Mouse (Mus musculus) adrenal gland, postnatal 4 days (tissue): ENCODE results near the gene Gm4297. TPM values are rescaled to one million over a fixed set of nuclear protein-coding genes. Genes with fewer than 3 reads are reported as not detected.
"Not testable (repeated sequence)": the region's sequence is repeated elsewhere in the genome, so short reads cannot be mapped to it uniquely, and the experiment has no call there.

Experiments
- DNase-seq, 2 experiments: peaks; one replicate each; pipeline ENCODE4 v3.0.0; 2021 to 2022; ENCODE audit warnings: low spot score in 2 of 2, mixed read lengths in 2 of 2
- long read RNA-seq, 2 experiments: library from polyadenylated mRNA; stranded (forward); transcript quantifications; one replicate each; pipeline ENCODE4 v2.0.0; 2021
- microRNA-seq: library from miRNA; unstranded; fragments of <30 nt; microRNA quantifications from one replicate; pipeline ENCODE4 v1.2.0, GENCODE M21; 2021
- total RNA-seq, 2 experiments: library from RNA; stranded (reverse); gene quantifications; 2 replicates each; pipeline ENCODE4 v1.2.3; 2021

Gm4297 gene
- total RNA-seq: not detected
- long read RNA-seq, experiment 1: 0 reads
- long read RNA-seq, experiment 2: 0 reads

- not testable (repeated sequence) for DNase-seq
These were observed at the start of gene Gm4297 for GRCm38 (mm10) chrX:24574795-24575194. Gm4297 (minus strand) TSS chrX:24574895.

Small RNA genes within 50 kb of the gene (microRNA-seq; reads per million reads assigned to microRNA genes)
- gene Gm27839 (not detected), gene Gm27910 (not detected)

Other genes with a start within 250 kb of the Gm4297 start
- not detected for gene Gm5934, start 74.1 kb downstream of the Gm4297 start, total RNA-seq
- gene Gm5935, start 200.3 kb upstream of the Gm4297 start, total RNA-seq: not detected